ENCODE assay signal across 8 mouse cellular contexts in the genomic region with DNA sequence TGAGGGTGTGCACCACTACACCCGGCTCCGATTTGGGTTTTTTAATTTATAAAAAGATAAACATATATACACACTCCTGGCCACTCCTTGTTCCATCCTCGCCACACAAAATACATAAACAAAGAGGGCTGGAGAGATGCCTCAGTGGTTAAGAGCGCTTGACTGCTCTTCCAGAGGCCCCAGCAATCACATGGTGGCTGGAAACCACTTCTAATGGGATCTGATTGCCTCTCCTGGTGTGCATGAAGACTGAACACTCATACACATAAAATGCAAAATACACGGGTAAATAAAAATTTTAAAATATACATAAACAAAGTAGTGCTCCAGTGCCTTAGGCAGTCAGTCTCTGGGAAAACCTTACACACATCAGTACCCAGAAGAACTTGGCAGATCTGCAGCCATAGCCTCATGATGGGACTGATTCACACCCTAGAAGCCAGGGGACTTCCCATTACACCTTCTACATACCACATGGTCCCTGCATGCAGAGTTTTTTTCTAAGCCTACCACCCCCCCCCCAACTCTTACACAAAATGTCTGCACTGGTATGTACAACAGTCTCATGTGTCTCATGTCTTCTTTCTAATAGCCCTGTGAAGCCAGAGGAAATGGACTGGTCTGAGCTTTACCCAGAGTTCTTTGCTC. TPM values are rescaled to one million over a fixed set of nuclear protein-coding genes. Genes with fewer than 3 reads are reported as not detected.
A peak's percentile ranks its signal among the peaks of the same experiment; 100 is the strongest.
DNase-seq lines count a peak whose midpoint lies in the region; ATAC-seq and TF ChIP-seq lines count a peak whose summit lies in the region.

No protein-coding gene starts in this region.

- no peak for ATAC-seq in lung, embryonic 14.5 days (ENCODE audit: insufficient read depth)
- no peak for ATAC-seq in embryonic facial prominence, embryonic 11.5 days (replicated peaks; ENCODE audit: insufficient number of reproducible peaks, low FRiP score, low TSS enrichment, low read depth)
- ATAC-seq in intestine, embryonic 16.5 days, result peak; percentile 5; the same call in 1 of the 2 replicates
- 0 out of 2 replicates have a peak, but pooled peaks have one; percentile 3 for ATAC-seq in neural tube, embryonic 14.5 days (ENCODE audit: low read depth)

- peaks cover 20% of the 10 kb centered on the region for H3K36me3 ChIP-seq in lung, embryonic 14.5 days (ENCODE audit: insufficient read depth)
- H3K36me3 ChIP-seq in embryonic facial prominence, embryonic 11.5 days (replicated peaks; ENCODE audit: control insufficient read depth, insufficient read depth, low read depth, low read length), result peaks cover 3% of the 10 kb centered on the region
- H3K36me3 ChIP-seq in intestine, embryonic 16.5 days (ENCODE audit: control insufficient read depth, insufficient read depth, low read length), result 0 out of 2 replicates have a peak, but pooled peaks cover 3% of the 10 kb centered on the region
- no peaks in the 10 kb centered on the region for H3K36me3 ChIP-seq in neural tube, embryonic 14.5 days (ENCODE audit: control insufficient read depth, insufficient read depth, low read length)

- peak overlapping the region; percentile 77 for H3K4me3 ChIP-seq in lung, embryonic 14.5 days (ENCODE audit: low read depth, low read length)
- peak overlapping the region; percentile 78 for H3K4me3 ChIP-seq in embryonic facial prominence, embryonic 11.5 days (ENCODE audit: low read depth, low read length)
- peak overlapping the region; percentile 96 for H3K4me3 ChIP-seq in intestine, embryonic 16.5 days (ENCODE audit: low read length)
- peak overlapping the region; percentile 81 for H3K4me3 ChIP-seq in neural tube, embryonic 14.5 days (ENCODE audit: low read depth, low read length)

- peak overlapping the region; percentile 75 for H3K27ac ChIP-seq in lung, embryonic 14.5 days (ENCODE audit: low read depth)
- no peak overlapping the region for H3K27ac ChIP-seq in embryonic facial prominence, embryonic 11.5 days (replicated peaks; ENCODE audit: low read depth, low read length)
- no peak overlapping the region for H3K27ac ChIP-seq in intestine, embryonic 16.5 days (ENCODE audit: low read length)
- H3K27ac ChIP-seq in neural tube, embryonic 14.5 days (ENCODE audit: low read depth, low read length), result no peak overlapping the region

- 12% methylated on average over 5 of the region's 5 CpGs for WGBS in lung, embryonic 14.5 days
- WGBS in embryonic facial prominence, embryonic 11.5 days, result 23% methylated on average over 5 of the region's 5 CpGs
- 16% methylated on average over 5 of the region's 5 CpGs for WGBS in intestine, embryonic 16.5 days
- WGBS in neural tube, embryonic 14.5 days, result 14% methylated on average over 5 of the region's 5 CpGs

- TF ChIP-seq CTCF in lung, embryonic 14.5 days (IDR thresholded peaks at IDR 0.05; ENCODE audit: low read depth), result no peak

- DNase-seq in lung, embryonic 14.5 days, result no peak
- no peak for DNase-seq in lung, adult 18-20 months
- no peak for DNase-seq in embryonic facial prominence, embryonic 11.5 days (ENCODE audit: low spot score)
- DNase-seq in embryo, embryonic 10.5 days (ENCODE audit: low spot score), result no peak
- no peak for DNase-seq in testis, postnatal 10 days (ENCODE audit: low spot score)
- DNase-seq in frontal cortex, postnatal 14 days (ENCODE audit: low spot score in 2 of 2), result no peak

- peak overlapping the region; percentile 98 for H3K4me2 ChIP-seq in lung, embryonic 14.5 days
- H3K4me2 ChIP-seq in embryonic facial prominence, embryonic 11.5 days (ENCODE audit: low read depth, low read length), result peak overlapping the region; percentile 85
- peak overlapping the region; percentile 97 for H3K4me2 ChIP-seq in intestine, embryonic 16.5 days (ENCODE audit: low read depth, low read length)
- peak overlapping the region; percentile 97 for H3K4me2 ChIP-seq in neural tube, embryonic 14.5 days (ENCODE audit: low read depth, low read length)

- peak overlapping the region; percentile 72 for H3K9ac ChIP-seq in lung, embryonic 14.5 days
- H3K9ac ChIP-seq in embryonic facial prominence, embryonic 11.5 days (replicated peaks; ENCODE audit: low read length), result peak overlapping the region; percentile 72
- H3K9ac ChIP-seq in intestine, embryonic 16.5 days (ENCODE audit: low read depth, low read length), result peak overlapping the region; percentile 80
- H3K9ac ChIP-seq in neural tube, embryonic 14.5 days (replicated peaks; ENCODE audit: low read depth, low read length), result peak overlapping the region; percentile 57; the same call in 1 of the 2 replicates

- H3K4me1 ChIP-seq in lung, embryonic 14.5 days (ENCODE audit: insufficient read depth), result peaks cover 6% of the 10 kb centered on the region; the same call in 1 of the 2 replicates
- no peaks in the 10 kb centered on the region for H3K4me1 ChIP-seq in embryonic facial prominence, embryonic 11.5 days (ENCODE audit: control insufficient read depth, insufficient read depth, low read length)
- peaks cover 7% of the 10 kb centered on the region; the same call in 1 of the 2 replicates for H3K4me1 ChIP-seq in intestine, embryonic 16.5 days (ENCODE audit: control insufficient read depth, insufficient read depth, low read length)
- H3K4me1 ChIP-seq in neural tube, embryonic 14.5 days (ENCODE audit: control insufficient read depth, insufficient read depth, low read length), result peaks cover 12% of the 10 kb centered on the region; the same call in 1 of the 2 replicates

- peaks cover 8% of the 10 kb centered on the region for H3K27me3 ChIP-seq in lung, embryonic 14.5 days (ENCODE audit: insufficient read depth, low read length)
- no peaks in the 10 kb centered on the region; the same call in none of the 2 replicates for H3K27me3 ChIP-seq in embryonic facial prominence, embryonic 11.5 days (ENCODE audit: control insufficient read depth, insufficient read depth, low read length)
- peaks cover 3% of the 10 kb centered on the region for H3K27me3 ChIP-seq in intestine, embryonic 16.5 days (replicated peaks; ENCODE audit: control insufficient read depth, insufficient read depth, low read length)
- H3K27me3 ChIP-seq in neural tube, embryonic 14.5 days (ENCODE audit: control insufficient read depth, insufficient read depth, low read length), result peaks cover 6% of the 10 kb centered on the region; the same call in 1 of the 2 replicates

- H3K9me3 ChIP-seq in lung, embryonic 14.5 days (ENCODE audit: low read depth, low read length), result no peaks in the 10 kb centered on the region
- no peaks in the 10 kb centered on the region for H3K9me3 ChIP-seq in embryonic facial prominence, embryonic 11.5 days (replicated peaks; ENCODE audit: control insufficient read depth, low read length)
- H3K9me3 ChIP-seq in intestine, embryonic 16.5 days (ENCODE audit: control insufficient read depth, low read length), result no peaks in the 10 kb centered on the region
- H3K9me3 ChIP-seq in neural tube, embryonic 14.5 days (ENCODE audit: control insufficient read depth, low read length), result no peaks in the 10 kb centered on the region

RNA-seq across cellular contexts. Expression of a gene that starts 1.3 kb away (rescaled TPM):
- polyA plus RNA-seq in lung, embryonic 14.5 days (2014; fragmentation: Nextera tagmentation; extraction: Ambion mirVana), result 0.53 and 0.74 TPM in 2 replicates
- polyA plus RNA-seq in embryonic facial prominence, embryonic 11.5 days (2014; fragmentation: Nextera tagmentation; extraction: Ambion mirVana), result 0.07 and 0.29 TPM in 2 replicates
- 0.49 and 0.61 TPM in 2 replicates for polyA plus RNA-seq in intestine, embryonic 16.5 days (2015; fragmentation: Nextera tagmentation; extraction: Ambion mirVana)
- 0.15 and 0.21 TPM in 2 replicates for polyA plus RNA-seq in neural tube, embryonic 14.5 days (2014; fragmentation: Nextera tagmentation; extraction: Ambion mirVana)

RNA-seq across cellular contexts. Expression of a gene that starts 1.4 kb away (rescaled TPM):
- 59.5 and 60.7 TPM in 2 replicates for polyA plus RNA-seq in lung, embryonic 14.5 days (2014; fragmentation: Nextera tagmentation; extraction: Ambion mirVana)
- polyA plus RNA-seq in embryonic facial prominence, embryonic 11.5 days (2014; fragmentation: Nextera tagmentation; extraction: Ambion mirVana), result 42.7 and 44.8 TPM in 2 replicates
- 42.4 and 48.3 TPM in 2 replicates for polyA plus RNA-seq in intestine, embryonic 16.5 days (2015; fragmentation: Nextera tagmentation; extraction: Ambion mirVana)
- 24.1 and 24.6 TPM in 2 replicates for polyA plus RNA-seq in neural tube, embryonic 14.5 days (2014; fragmentation: Nextera tagmentation; extraction: Ambion mirVana)

RNA-seq across cellular contexts. Expression of a gene that starts 5.5 kb away (rescaled TPM):
- polyA plus RNA-seq in lung, embryonic 14.5 days (2014; fragmentation: Nextera tagmentation; extraction: Ambion mirVana), result 0.09 TPM in 1 of 2 replicates, not detected in the other
- not detected in 2 replicates for polyA plus RNA-seq in embryonic facial prominence, embryonic 11.5 days (2014; fragmentation: Nextera tagmentation; extraction: Ambion mirVana)
- polyA plus RNA-seq in intestine, embryonic 16.5 days (2015; fragmentation: Nextera tagmentation; extraction: Ambion mirVana), result 0.05 and 0.11 TPM in 2 replicates
- polyA plus RNA-seq in neural tube, embryonic 14.5 days (2014; fragmentation: Nextera tagmentation; extraction: Ambion mirVana), result 0.14 TPM in 1 of 2 replicates, not detected in the other

RNA-seq across cellular contexts. Expression of a gene that starts 12.0 kb away (rescaled TPM):
- 76.8 and 77.3 TPM in 2 replicates for polyA plus RNA-seq in lung, embryonic 14.5 days (2014; fragmentation: Nextera tagmentation; extraction: Ambion mirVana)
- 88.0 and 88.5 TPM in 2 replicates for polyA plus RNA-seq in embryonic facial prominence, embryonic 11.5 days (2014; fragmentation: Nextera tagmentation; extraction: Ambion mirVana)
- 85.7 and 100 TPM in 2 replicates for polyA plus RNA-seq in intestine, embryonic 16.5 days (2015; fragmentation: Nextera tagmentation; extraction: Ambion mirVana)
- polyA plus RNA-seq in neural tube, embryonic 14.5 days (2014; fragmentation: Nextera tagmentation; extraction: Ambion mirVana), result 60.1 and 64.6 TPM in 2 replicates

RNA-seq across cellular contexts. Expression of a gene that starts 17.4 kb away (rescaled TPM):
- polyA plus RNA-seq in lung, embryonic 14.5 days (2014; fragmentation: Nextera tagmentation; extraction: Ambion mirVana), result 0.99 and 1.5 TPM in 2 replicates
- 1.5 and 1.8 TPM in 2 replicates for polyA plus RNA-seq in embryonic facial prominence, embryonic 11.5 days (2014; fragmentation: Nextera tagmentation; extraction: Ambion mirVana)
- 0.40 and 0.50 TPM in 2 replicates for polyA plus RNA-seq in intestine, embryonic 16.5 days (2015; fragmentation: Nextera tagmentation; extraction: Ambion mirVana)
- 9.7 and 13.2 TPM in 2 replicates for polyA plus RNA-seq in neural tube, embryonic 14.5 days (2014; fragmentation: Nextera tagmentation; extraction: Ambion mirVana)

Comparison
In these comparisons a context has a peak if more than half of its experiments do, and no peak if none do; other contexts are left out.
1. ATAC-seq: peak in intestine, embryonic 16.5 days (single experiment) and neural tube, embryonic 14.5 days (single experiment); none in lung, embryonic 14.5 days (single experiment) and embryonic facial prominence, embryonic 11.5 days (single experiment).
2. Peak in every context shown above with its lines, with median percentiles within 50 percentile points of each other: H3K4me2 ChIP-seq, H3K4me3 ChIP-seq and H3K9ac ChIP-seq.